Mouse (Mus musculus): Measurements from ENCODE around the gene Cd4. TPM values are rescaled to one million over a fixed set of nuclear protein-coding genes. Genes with fewer than 3 reads are reported as not detected.

The Cd4 gene
- polyA plus RNA-seq, 1 experiment: not detected

GRCm38 (mm10) chr6:124921539-124921938 is 33.5 kb upstream of the Cd4 start:
- no peak overlapping the region for H3ac ChIP-seq (ENCODE audit: control insufficient read depth, insufficient read length, low read depth)
- TF ChIP-seq FOSL1 (IDR thresholded peaks at IDR 0.05; ENCODE audit: insufficient read depth, low read length, poor library complexity, severe bottlenecking) (no peak), MYOD1 (IDR thresholded peaks at IDR 0.05; ENCODE audit: control insufficient read depth, insufficient read length, low read depth) (no peak), CEBPB (IDR thresholded peaks at IDR 0.05; ENCODE audit: low read depth) (no peak), CTCF (IDR thresholded peaks at IDR 0.05; ENCODE audit: control insufficient read depth, insufficient read depth, insufficient read length) (no peak), USF1 (IDR thresholded peaks at IDR 0.05; ENCODE audit: low read depth) (no peak), MYOG (IDR thresholded peaks at IDR 0.05; ENCODE audit: control insufficient read depth, extremely low read depth, insufficient read length) (no peak), MAX (IDR thresholded peaks at IDR 0.05) (no peak)
- no peaks in the 10 kb centered on the region for H3K36me3 ChIP-seq (ENCODE audit: control insufficient read depth, insufficient read depth)
- H3K79me2 ChIP-seq (ENCODE audit: control insufficient read depth, insufficient read depth): peaks cover 14% of the 10 kb centered on the region
- H3K27me3 ChIP-seq (ENCODE audit: control insufficient read depth, insufficient read depth, insufficient read length): no peaks in the 10 kb centered on the region
- no peak overlapping the region for H3K4me3 ChIP-seq (ENCODE audit: insufficient read depth, poor library complexity, severe bottlenecking)
- H3K79me3 ChIP-seq (ENCODE audit: low read depth): peaks cover 5% of the 10 kb centered on the region

GRCm38 (mm10) chr6:124920318-124921085 is 32.5 kb upstream of the Cd4 start:
- peaks cover 24% of the 10 kb centered on the region for H3K79me2 ChIP-seq (ENCODE audit: control insufficient read depth, insufficient read depth)
- TF ChIP-seq MAX (IDR thresholded peaks at IDR 0.05): no peak
- TF ChIP-seq CTCF (IDR thresholded peaks at IDR 0.05; ENCODE audit: control insufficient read depth, insufficient read depth, insufficient read length): no peak
- no peak for TF ChIP-seq CEBPB (IDR thresholded peaks at IDR 0.05; ENCODE audit: low read depth)
- TF ChIP-seq MYOG (IDR thresholded peaks at IDR 0.05; ENCODE audit: control insufficient read depth, extremely low read depth, insufficient read length): no peak
- no peaks in the 10 kb centered on the region for H3K27me3 ChIP-seq (ENCODE audit: control insufficient read depth, insufficient read depth, insufficient read length)
- peaks cover 6% of the 10 kb centered on the region for H3K36me3 ChIP-seq (ENCODE audit: control insufficient read depth, insufficient read depth)
- peak overlapping the region; percentile 30 for H3ac ChIP-seq (ENCODE audit: control insufficient read depth, insufficient read length, low read depth)
- H3K4me3 ChIP-seq (ENCODE audit: insufficient read depth, poor library complexity, severe bottlenecking): no peak overlapping the region
- peaks cover 15% of the 10 kb centered on the region for H3K79me3 ChIP-seq (ENCODE audit: low read depth)

- H3K79me2 ChIP-seq (ENCODE audit: control insufficient read depth, insufficient read depth): peaks cover 29% of the 10 kb centered on the region
- H3K79me3 ChIP-seq (ENCODE audit: low read depth): peaks cover 20% of the 10 kb centered on the region
- H3K36me3 ChIP-seq (ENCODE audit: control insufficient read depth, insufficient read depth): peaks cover 13% of the 10 kb centered on the region
- TF ChIP-seq USF1 (IDR thresholded peaks at IDR 0.05; ENCODE audit: low read depth) (no peak), FOSL1 (IDR thresholded peaks at IDR 0.05; ENCODE audit: insufficient read depth, low read length, poor library complexity, severe bottlenecking) (no peak), CEBPB (IDR thresholded peaks at IDR 0.05; ENCODE audit: low read depth) (no peak), CTCF (IDR thresholded peaks at IDR 0.05; ENCODE audit: control insufficient read depth, insufficient read depth, insufficient read length) (no peak), MAX (IDR thresholded peaks at IDR 0.05) (no peak), MYOD1 (IDR thresholded peaks at IDR 0.05; ENCODE audit: control insufficient read depth, insufficient read length, low read depth) (peak; percentile 21), MYOG (IDR thresholded peaks at IDR 0.05; ENCODE audit: control insufficient read depth, extremely low read depth, insufficient read length) (no peak)
- no peak within 1 kb of the TSS for H3K4me3 ChIP-seq (ENCODE audit: insufficient read depth, poor library complexity, severe bottlenecking)
- H3K27me3 ChIP-seq (ENCODE audit: control insufficient read depth, insufficient read depth, insufficient read length): no peaks in the 10 kb centered on the region
- H3ac ChIP-seq (ENCODE audit: control insufficient read depth, insufficient read length, low read depth): peak within 1 kb of the TSS; percentile 30
Observed at GRCm38 (mm10) chr6:124919695-124920317, 31.8 kb upstream of the Cd4 start, which contains the start of gene Ptms. Gene Ptms, minus strand, starts transcription at chr6:124920103.

GRCm38 (mm10) chr6:124918890-124919627 is 31.0 kb upstream of the Cd4 start:
- no peaks in the 10 kb centered on the region for H3K27me3 ChIP-seq (ENCODE audit: control insufficient read depth, insufficient read depth, insufficient read length)
- H3K36me3 ChIP-seq (ENCODE audit: control insufficient read depth, insufficient read depth): peaks cover 21% of the 10 kb centered on the region
- peak overlapping the region; percentile 32 for H3ac ChIP-seq (ENCODE audit: control insufficient read depth, insufficient read length, low read depth)
- H3K4me3 ChIP-seq (ENCODE audit: insufficient read depth, poor library complexity, severe bottlenecking): no peak overlapping the region
- H3K79me3 ChIP-seq (ENCODE audit: low read depth): peaks cover 22% of the 10 kb centered on the region
- peaks cover 29% of the 10 kb centered on the region for H3K79me2 ChIP-seq (ENCODE audit: control insufficient read depth, insufficient read depth)
- TF ChIP-seq CEBPB (IDR thresholded peaks at IDR 0.05; ENCODE audit: low read depth) (no peak), MYOD1 (IDR thresholded peaks at IDR 0.05; ENCODE audit: control insufficient read depth, insufficient read length, low read depth) (no peak), MAX (IDR thresholded peaks at IDR 0.05) (no peak), USF1 (IDR thresholded peaks at IDR 0.05; ENCODE audit: low read depth) (no peak), FOSL1 (IDR thresholded peaks at IDR 0.05; ENCODE audit: insufficient read depth, low read length, poor library complexity, severe bottlenecking) (no peak), MYOG (IDR thresholded peaks at IDR 0.05; ENCODE audit: control insufficient read depth, extremely low read depth, insufficient read length) (no peak), CTCF (IDR thresholded peaks at IDR 0.05; ENCODE audit: control insufficient read depth, insufficient read depth, insufficient read length) (no peak)

GRCm38 (mm10) chr6:124918331-124918690 is 30.3 kb upstream of the Cd4 start:
- no peak for TF ChIP-seq MYOD1 (IDR thresholded peaks at IDR 0.05; ENCODE audit: control insufficient read depth, insufficient read length, low read depth)
- no peak for TF ChIP-seq CEBPB (IDR thresholded peaks at IDR 0.05; ENCODE audit: low read depth)
- TF ChIP-seq MYOG (IDR thresholded peaks at IDR 0.05; ENCODE audit: control insufficient read depth, extremely low read depth, insufficient read length): no peak
- no peak for TF ChIP-seq FOSL1 (IDR thresholded peaks at IDR 0.05; ENCODE audit: insufficient read depth, low read length, poor library complexity, severe bottlenecking)
- TF ChIP-seq CTCF (IDR thresholded peaks at IDR 0.05; ENCODE audit: control insufficient read depth, insufficient read depth, insufficient read length): no peak
- TF ChIP-seq MAX (IDR thresholded peaks at IDR 0.05): no peak
- no peak for TF ChIP-seq USF1 (IDR thresholded peaks at IDR 0.05; ENCODE audit: low read depth)
- H3K79me3 ChIP-seq (ENCODE audit: low read depth): peaks cover 22% of the 10 kb centered on the region
- peak overlapping the region; percentile 18 for H3K4me3 ChIP-seq (ENCODE audit: insufficient read depth, poor library complexity, severe bottlenecking)
- no peaks in the 10 kb centered on the region for H3K27me3 ChIP-seq (ENCODE audit: control insufficient read depth, insufficient read depth, insufficient read length)
- peaks cover 28% of the 10 kb centered on the region for H3K36me3 ChIP-seq (ENCODE audit: control insufficient read depth, insufficient read depth)
- H3K79me2 ChIP-seq (ENCODE audit: control insufficient read depth, insufficient read depth): peaks cover 29% of the 10 kb centered on the region
- H3ac ChIP-seq (ENCODE audit: control insufficient read depth, insufficient read length, low read depth): peak overlapping the region; percentile 62
